Mouse (Mus musculus) liver, embryonic 14.5 days (tissue): Measurements from ENCODE around the gene Rfx4. TPM values are rescaled to one million over a fixed set of nuclear protein-coding genes. Genes with fewer than 3 reads are reported as not detected.

ENCODE experiments used
- ATAC-seq: fragments of 200-750 bp; cut with Nextera tagmentation; 2 replicates; pipeline ENCODE4 v1.8.0; 2017; ENCODE audit warnings: moderate number of reproducible peaks, mild to moderate bottlenecking, moderate library complexity; ENCODE audit not compliant: insufficient read depth
- DNase-seq, 3 experiments: peaks; one replicate each; pipeline ENCODE4 v3.0.0-alpha.2; 2012 to 2013; ENCODE audit warnings: low read depth in 3 of 3, low spot score in 3 of 3
- H3K27ac ChIP-seq: fragments of 300-500 bp; sonication (generic); 2 replicates; pipeline ENCODE4 v1.5.1; 2014; ENCODE audit warnings: moderate library complexity, mild to moderate bottlenecking, control low read depth, inconsistent platforms
- H3K27me3 ChIP-seq: fragments of 300-500 bp; sonication (generic); 2 replicates; pipeline ENCODE4 v1.6.1; 2014; ENCODE audit warnings: mild to moderate bottlenecking, low read length, moderate library complexity; ENCODE audit not compliant: control insufficient read depth, insufficient read depth
- H3K36me3 ChIP-seq: fragments of 300-500 bp; sonication (generic); replicated peaks from 2 replicates; pipeline ENCODE4 v1.6.1; 2014; ENCODE audit warnings: low read depth; ENCODE audit not compliant: control insufficient read depth, insufficient read depth
- H3K4me1 ChIP-seq, 2 experiments: fragments of 200-500 bp in 1 of 2; fragments of 300-500 bp in 1 of 2; sonication (generic) in 1 of 2; replicated peaks; 2 replicates each; pipeline ENCODE4 v1.6.1; 2012 to 2014; ENCODE audit warnings: antibody characterized with exemption in 1 of 2, inconsistent platforms in 1 of 2, low read length in 1 of 2; ENCODE audit not compliant: control insufficient read depth in 2 of 2, insufficient read depth in 2 of 2
- H3K4me2 ChIP-seq: fragments of 300-500 bp; sonication (generic); 2 replicates; pipeline ENCODE4 v1.6.1; 2014; ENCODE audit warnings: low read depth, mild to moderate bottlenecking, control low read depth, moderate library complexity
- H3K4me3 ChIP-seq, 2 experiments: fragments of 200-500 bp in 1 of 2; fragments of 300-500 bp in 1 of 2; sonication (generic) in 1 of 2; 2 replicates each; pipeline ENCODE4 v1.5.1; 2012 to 2014; ENCODE audit warnings: low read depth in 2 of 2, low read length in 2 of 2, mild to moderate bottlenecking in 2 of 2, control low read depth in 1 of 2, inconsistent platforms in 1 of 2, moderate library complexity in 1 of 2; ENCODE audit not compliant: insufficient read depth in 1 of 2
- H3K9ac ChIP-seq: fragments of 300-500 bp; sonication (generic); replicated peaks from 2 replicates; pipeline ENCODE4 v1.6.1; 2014; ENCODE audit warnings: mild to moderate bottlenecking, control low read depth, moderate library complexity
- H3K9me3 ChIP-seq: fragments of 300-500 bp; sonication (generic); 2 replicates; pipeline ENCODE4 v1.6.1; 2016; ENCODE audit warnings: low read length, mixed read lengths; ENCODE audit not compliant: control insufficient read depth
- CTCF ChIP-seq: IDR thresholded peaks from 2 replicates; pipeline ENCODE4 v1.5.1; 2016; ENCODE audit warnings: antibody characterized with exemption, low read depth, control low read depth
- EP300 ChIP-seq: IDR thresholded peaks from 2 replicates; pipeline ENCODE4 v1.6.1; 2016; ENCODE audit warnings: antibody characterized with exemption, low read depth
- WGBS: fragments of 180-500 bp; shearing (Covaris S2); extraction: QIAGEN DNeasy Blood & Tissue Kit; methylation state at CpG from one replicate; pipeline ENCODE4 v1.1.7; 2014; ENCODE audit not compliant: insufficient replicate concordance; 5-methylcytosine and 5-hydroxymethylcytosine counted together
- polyA plus RNA-seq, 2 experiments: library from polyadenylated mRNA; depleted of rRNA in 1 of 2; stranded (reverse) in 1 of 2; unstranded in 1 of 2; fragments of >200 nt; fragmentation: Nextera tagmentation in 1 of 2; extraction: Ambion mirVana in 1 of 2; gene quantifications; 2 replicates each; pipeline versions ENCODE4 v1.2.1 to v1.2.3; 2012 to 2014

Gene Rfx4
- polyA plus RNA-seq, 2 experiments, result not detected

DNA sequence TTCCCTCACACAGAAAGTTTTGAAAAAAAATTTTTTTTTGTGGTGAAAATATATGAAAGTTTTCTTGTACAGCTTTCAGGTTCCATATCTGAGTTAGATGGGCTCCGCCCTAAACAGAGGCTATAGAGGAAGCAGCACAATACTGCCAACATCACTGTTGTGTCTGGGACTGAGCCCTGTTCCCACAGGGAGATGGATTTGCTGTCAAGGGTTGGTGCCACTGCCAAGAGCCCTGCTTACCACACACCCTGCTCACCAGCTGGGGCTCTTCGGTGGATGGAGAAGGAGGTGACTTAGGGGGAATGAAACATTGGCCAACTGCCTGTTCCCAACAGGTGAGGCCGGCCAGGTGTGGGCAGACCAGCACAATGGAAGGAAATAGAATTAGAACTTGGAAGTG lies 35.3 kb downstream of the Rfx4 start:
- no peak overlapping the region for H3K27ac ChIP-seq
- no peak overlapping the region for H3K4me3 ChIP-seq
- H3K9ac ChIP-seq, result no peak overlapping the region
- DNase-seq (no peak), ATAC-seq (no peak)
- WGBS, result 56% methylated on average over 3 of the region's 3 CpGs
- H3K36me3 ChIP-seq, result no peaks in the 10 kb centered on the region
- TF ChIP-seq CTCF (no peak), EP300 (no peak)
- H3K9me3 ChIP-seq, result no peaks in the 10 kb centered on the region
- H3K4me1 ChIP-seq, result no peaks in the 10 kb centered on the region
- no peak overlapping the region for H3K4me2 ChIP-seq
- no peaks in the 10 kb centered on the region for H3K27me3 ChIP-seq

DNA sequence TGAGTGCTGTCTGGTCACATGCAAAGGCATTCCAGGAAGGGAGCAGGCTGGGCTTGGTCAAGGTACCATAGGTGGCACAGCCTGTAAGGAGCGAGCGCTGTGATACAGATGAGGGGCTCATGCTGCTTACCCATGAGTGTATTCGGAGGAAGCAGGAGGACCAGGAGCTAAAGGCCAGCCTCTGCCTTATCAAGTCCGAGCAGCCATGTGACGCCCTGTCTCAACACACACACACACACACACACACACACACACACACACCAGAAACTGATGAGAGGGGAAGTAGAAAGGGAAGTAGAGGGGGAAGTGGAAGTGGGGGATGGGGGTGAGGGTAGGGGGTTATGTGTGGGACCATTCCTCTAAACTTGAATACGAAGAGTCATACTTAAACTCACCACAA lies 45.7 kb downstream of the Rfx4 start:
- Histone ChIP-seq H3K9ac (no peak overlapping the region), H3K4me1 (peaks cover 0 to 4% of the 10 kb centered on the region in 2 experiments; a peak in 1 of 4 replicates), H3K27me3 (no peaks in the 10 kb centered on the region), H3K4me3 (no peak overlapping the region), H3K9me3 (no peaks in the 10 kb centered on the region), H3K36me3 (no peaks in the 10 kb centered on the region), H3K4me2 (no peak overlapping the region), H3K27ac (no peak overlapping the region)
- no peak for DNase-seq
- TF ChIP-seq EP300 (no peak), CTCF (no peak)
- WGBS, result 15% methylated on average over 6 of the region's 6 CpGs
- no peak for ATAC-seq

- no peak for TF ChIP-seq CTCF
- no peak for TF ChIP-seq EP300
- no peak overlapping the region for H3K27ac ChIP-seq
- no peak overlapping the region for H3K4me3 ChIP-seq
- no peaks in the 10 kb centered on the region for H3K9me3 ChIP-seq
- ATAC-seq, result no peak
- H3K27me3 ChIP-seq, result no peaks in the 10 kb centered on the region
- no peak overlapping the region for H3K9ac ChIP-seq
- WGBS, result 69% methylated on average over 13 of the region's 13 CpGs
- peaks cover 0 to 4% of the 10 kb centered on the region in 2 experiments; a peak in 1 of 4 replicates for H3K4me1 ChIP-seq
- no peak for DNase-seq
- H3K4me2 ChIP-seq, result no peak overlapping the region
- H3K36me3 ChIP-seq, result no peaks in the 10 kb centered on the region
These were observed 47.5 kb downstream of the Rfx4 start for GRCm38 (mm10) chr10:84803216-84803844.

DNA sequence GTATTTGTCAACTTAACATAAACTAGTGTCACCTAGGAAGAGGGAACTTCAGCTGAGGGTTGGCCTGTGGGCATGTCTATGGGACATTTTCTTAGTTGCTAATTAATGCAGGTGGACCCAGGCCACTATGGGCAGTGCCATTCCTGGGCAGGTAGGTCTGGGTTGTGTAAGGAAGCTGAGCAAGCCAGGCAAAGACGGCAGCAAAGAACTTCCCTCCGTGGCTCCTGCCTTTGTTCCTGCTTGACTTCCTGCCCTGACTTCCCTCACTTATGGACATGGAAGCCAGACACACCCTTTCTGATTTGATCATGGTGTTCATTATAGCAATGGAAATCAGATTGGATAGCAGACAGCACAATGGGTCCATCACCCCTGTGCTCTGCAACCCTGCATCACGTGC lies 49.7 kb downstream of the Rfx4 start:
- DNase-seq, result no peak
- TF ChIP-seq CTCF, result no peak
- no peak for TF ChIP-seq EP300
- Histone ChIP-seq H3K27me3 (no peaks in the 10 kb centered on the region), H3K9ac (no peak overlapping the region), H3K36me3 (no peaks in the 10 kb centered on the region), H3K27ac (no peak overlapping the region), H3K9me3 (no peaks in the 10 kb centered on the region), H3K4me3 (no peak overlapping the region), H3K4me1 (peaks cover 0 to 4% of the 10 kb centered on the region in 2 experiments; a peak in 1 of 4 replicates), H3K4me2 (no peak overlapping the region)
- 35% methylated on average over 3 of the region's 3 CpGs for WGBS
- ATAC-seq, result no peak

GRCm38 (mm10) chr10:84807206-84807605 lies 51.3 kb downstream of the Rfx4 start:
- no peak for ATAC-seq
- no peaks in the 10 kb centered on the region for H3K27me3 ChIP-seq
- no peak overlapping the region for H3K4me3 ChIP-seq
- no peak overlapping the region for H3K9ac ChIP-seq
- TF ChIP-seq CTCF, result no peak
- TF ChIP-seq EP300, result no peak
- H3K4me1 ChIP-seq, result no peaks in the 10 kb centered on the region
- no peaks in the 10 kb centered on the region for H3K9me3 ChIP-seq
- WGBS, result 79% methylated on average over 9 of the region's 9 CpGs
- H3K27ac ChIP-seq, result no peak overlapping the region
- no peaks in the 10 kb centered on the region for H3K36me3 ChIP-seq
- no peak overlapping the region for H3K4me2 ChIP-seq
- DNase-seq, result no peak
